Mouse (Mus musculus) forelimb bud, embryonic 11.5 days (tissue): ENCODE data around the gene Serpina1e.
"Not testable (repeated sequence)": the region's sequence is repeated elsewhere in the genome, so short reads cannot be mapped to it uniquely, and the experiment has no call there.

ENCODE experiments used
- DNase-seq: peaks from one replicate; pipeline ENCODE4 v3.0.0-alpha.2; 2012; ENCODE audit warnings: low read depth, low spot score

The Serpina1e gene

GRCm38 (mm10) chr12:103962860-103963259 lies 4.1 kb upstream of the Serpina1e start:
- DNase-seq, result no peak

DNA sequence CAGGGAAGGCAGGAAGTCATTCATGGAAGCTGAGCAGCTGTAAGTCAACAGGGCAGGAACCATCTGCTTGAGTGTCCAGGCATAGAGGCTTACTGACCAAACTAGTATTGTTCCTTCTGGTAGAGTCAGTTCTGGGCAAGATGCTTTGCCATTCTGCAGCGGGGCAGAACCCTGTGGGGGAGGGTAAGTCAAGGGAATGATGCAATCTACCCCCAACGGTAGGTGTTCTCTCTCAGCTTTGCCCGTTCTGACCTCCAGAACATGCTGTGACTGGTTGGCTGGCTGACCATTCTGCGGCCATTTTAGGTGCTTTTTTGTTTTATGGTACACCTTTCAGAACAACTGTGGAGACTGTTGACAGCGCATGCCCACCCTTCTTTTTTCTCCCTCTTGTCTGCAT lies 3.6 kb upstream of the Serpina1e start:
- no peak for DNase-seq

- no peak for DNase-seq
These were observed 2.9 kb upstream of the Serpina1e start for GRCm38 (mm10) chr12:103961716-103962115.

DNA sequence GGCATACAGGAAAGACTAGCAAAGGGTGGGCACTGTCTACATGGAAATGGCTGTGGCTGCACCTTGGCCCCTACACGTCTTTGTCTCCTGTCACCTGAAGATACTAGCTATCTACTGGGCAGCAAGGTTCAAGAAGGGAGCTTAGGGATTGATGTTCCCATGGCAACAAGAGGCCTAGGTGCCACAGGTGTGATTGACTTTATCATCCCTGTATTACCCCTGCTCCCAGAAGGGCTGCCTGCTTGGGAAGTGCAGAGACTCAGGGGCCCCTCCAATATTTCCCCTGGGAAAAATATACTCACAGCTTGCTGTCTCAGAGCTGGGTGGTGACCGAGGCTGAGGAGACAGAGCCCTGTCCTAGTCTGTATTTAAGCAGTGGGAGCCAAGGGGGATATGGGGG lies 2.2 kb downstream of the Serpina1e start:
- not testable (repeated sequence) for DNase-seq

DNA sequence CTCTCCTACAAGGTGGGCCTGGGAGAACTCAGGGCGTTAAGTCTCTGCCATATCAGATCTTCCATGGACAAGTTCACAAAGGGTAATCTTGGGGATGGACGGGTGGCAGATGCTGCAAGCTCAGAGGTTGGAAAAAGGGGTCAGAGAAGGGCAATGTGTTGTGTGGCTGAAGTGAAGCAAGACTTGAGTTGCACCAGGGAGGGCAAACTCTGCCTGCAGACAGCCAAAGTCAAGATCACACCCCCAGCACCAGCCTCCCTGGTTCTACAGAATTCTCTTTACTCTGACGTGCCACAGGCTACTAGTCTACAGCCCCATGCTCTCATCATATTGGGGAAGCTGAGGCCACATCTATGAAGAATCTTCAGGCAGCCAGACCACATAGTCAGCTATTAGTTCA lies 5.8 kb downstream of the Serpina1e start:
- DNase-seq, result not testable (repeated sequence)

- DNase-seq, result no peak
These were observed 12.5 kb downstream of the Serpina1e start for GRCm38 (mm10) chr12:103946243-103946642.

DNA sequence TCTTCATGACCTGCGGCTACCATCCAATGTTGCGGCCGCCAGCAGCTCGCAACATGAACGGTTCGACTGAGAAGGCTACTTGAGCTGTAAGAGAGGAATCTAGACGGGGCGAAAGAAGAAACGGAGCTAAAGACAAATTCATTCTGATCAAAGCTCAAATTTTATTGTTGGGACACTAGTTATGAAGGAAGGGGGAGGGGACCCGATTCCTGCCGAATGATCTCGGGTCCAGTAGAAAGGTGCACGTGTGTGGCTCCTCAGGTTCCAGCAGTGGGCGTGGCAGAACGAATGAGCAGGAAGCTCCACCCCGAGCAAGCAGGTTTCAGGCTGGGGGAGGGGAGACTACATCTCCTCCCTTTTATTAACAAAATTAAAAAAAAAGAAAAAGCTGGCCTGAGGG lies 49.6 kb downstream of the Serpina1e start:
- not testable (repeated sequence) for DNase-seq

DNA sequence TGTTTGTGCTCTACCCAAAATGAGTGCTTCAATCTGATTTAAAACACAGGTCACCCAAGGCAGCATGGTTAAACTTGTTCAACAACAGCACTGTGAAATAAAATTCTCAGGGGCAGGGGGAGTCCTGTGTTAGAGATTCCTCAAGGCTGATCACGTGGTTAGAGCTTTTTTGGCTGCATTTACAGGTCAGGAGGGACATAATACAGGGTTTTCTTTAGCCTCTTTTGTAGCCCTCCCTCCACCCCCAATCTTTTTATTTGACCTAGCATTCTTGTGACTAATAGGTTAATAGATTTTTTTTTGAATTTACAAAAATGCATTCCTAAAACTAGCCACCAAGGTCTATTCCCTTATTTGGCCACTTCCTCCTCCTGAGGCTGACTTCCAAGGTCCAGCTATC lies 51.0 kb downstream of the Serpina1e start:
- DNase-seq, result not testable (repeated sequence)

DNA sequence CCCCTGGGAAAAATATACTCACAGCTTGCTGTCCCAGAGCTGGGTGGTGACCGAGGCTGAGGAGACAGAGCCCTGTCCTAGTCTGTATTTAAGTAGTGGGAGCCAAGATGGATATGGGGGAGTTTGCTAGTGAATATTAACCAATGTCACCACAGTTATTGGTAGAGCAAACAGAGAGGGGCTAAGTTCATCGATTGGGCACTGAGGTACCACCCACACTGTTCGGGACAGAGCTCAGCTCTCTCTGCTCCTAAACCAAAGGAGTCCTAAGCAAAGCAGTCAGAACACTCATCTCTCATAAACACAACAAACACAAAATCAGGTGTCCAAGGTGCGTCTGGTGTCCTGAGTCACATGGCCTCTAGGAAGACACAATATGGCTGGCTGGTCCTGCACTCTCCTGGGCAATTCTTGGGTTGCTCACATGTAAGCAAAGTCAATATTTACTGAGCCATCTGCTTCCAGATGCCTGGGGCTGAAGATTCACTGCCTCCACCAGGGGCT lies 53.9 kb downstream of the Serpina1e start, which contains the start of gene Serpina1c:
TSS of gene Serpina1c (minus strand) at position 51 of the 504 bp plus-strand sequence.
- DNase-seq, result not testable (repeated sequence)

GRCm38 (mm10) chr12:103901929-103902328 lies 56.8 kb downstream of the Serpina1e start:
- not testable (repeated sequence) for DNase-seq
